Mouse (Mus musculus): ENCODE data around the gene Dnah7a. TPM values are rescaled to one million over a fixed set of nuclear protein-coding genes. Genes with fewer than 3 reads are reported as not detected.

The Dnah7a gene
- not detected in 2 replicates for polyA plus RNA-seq (2012; rRNA removed; ENCODE audit: low replicate concordance)

DNA sequence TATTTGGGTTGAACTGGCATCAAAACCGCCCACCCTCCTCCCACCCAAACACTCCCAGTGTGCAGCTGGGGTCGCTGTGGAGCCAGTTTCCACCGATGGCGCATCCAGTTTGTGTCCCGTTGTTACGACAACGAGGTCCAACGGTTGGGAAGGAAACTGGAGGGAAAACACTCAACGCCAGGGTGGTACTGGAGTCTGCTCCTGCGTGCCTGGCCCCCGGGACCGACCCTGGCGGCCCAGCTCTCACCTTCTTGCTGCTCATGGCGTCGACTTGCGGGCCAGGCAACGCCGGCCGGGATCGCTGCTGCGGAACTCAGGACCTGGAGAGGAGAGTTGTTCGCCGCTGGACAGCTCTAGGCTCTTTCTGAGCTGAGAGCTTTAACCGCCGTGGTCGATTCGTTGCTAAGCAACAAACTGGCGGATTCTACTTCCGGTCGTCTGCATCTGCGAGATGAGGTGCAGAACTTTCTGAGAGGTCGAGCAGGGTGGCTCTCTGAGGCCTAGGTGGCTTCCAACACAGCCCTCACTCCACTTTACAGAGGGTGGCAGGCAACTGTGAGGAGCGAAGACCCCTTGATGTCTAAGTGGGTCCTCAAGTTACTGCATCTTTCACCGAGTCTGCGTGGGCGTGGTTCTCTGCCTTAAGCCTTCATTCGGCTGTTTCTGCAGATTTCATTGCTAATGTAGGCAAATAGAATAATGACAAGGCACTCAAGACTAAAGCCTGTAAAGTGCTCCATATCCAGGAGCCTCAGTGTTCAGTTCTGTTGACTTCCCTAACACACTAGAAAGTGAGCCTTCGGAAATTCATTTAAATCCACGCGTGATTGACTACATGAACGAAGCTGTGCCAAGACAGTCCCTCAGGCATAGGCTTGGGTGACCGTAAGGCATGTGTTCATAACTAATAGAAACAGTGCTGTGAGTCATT is at the start of gene Dnah7a:
Gene Dnah7a, minus strand, starts transcription at position 354 of the 931 bp plus-strand sequence.

DNA sequence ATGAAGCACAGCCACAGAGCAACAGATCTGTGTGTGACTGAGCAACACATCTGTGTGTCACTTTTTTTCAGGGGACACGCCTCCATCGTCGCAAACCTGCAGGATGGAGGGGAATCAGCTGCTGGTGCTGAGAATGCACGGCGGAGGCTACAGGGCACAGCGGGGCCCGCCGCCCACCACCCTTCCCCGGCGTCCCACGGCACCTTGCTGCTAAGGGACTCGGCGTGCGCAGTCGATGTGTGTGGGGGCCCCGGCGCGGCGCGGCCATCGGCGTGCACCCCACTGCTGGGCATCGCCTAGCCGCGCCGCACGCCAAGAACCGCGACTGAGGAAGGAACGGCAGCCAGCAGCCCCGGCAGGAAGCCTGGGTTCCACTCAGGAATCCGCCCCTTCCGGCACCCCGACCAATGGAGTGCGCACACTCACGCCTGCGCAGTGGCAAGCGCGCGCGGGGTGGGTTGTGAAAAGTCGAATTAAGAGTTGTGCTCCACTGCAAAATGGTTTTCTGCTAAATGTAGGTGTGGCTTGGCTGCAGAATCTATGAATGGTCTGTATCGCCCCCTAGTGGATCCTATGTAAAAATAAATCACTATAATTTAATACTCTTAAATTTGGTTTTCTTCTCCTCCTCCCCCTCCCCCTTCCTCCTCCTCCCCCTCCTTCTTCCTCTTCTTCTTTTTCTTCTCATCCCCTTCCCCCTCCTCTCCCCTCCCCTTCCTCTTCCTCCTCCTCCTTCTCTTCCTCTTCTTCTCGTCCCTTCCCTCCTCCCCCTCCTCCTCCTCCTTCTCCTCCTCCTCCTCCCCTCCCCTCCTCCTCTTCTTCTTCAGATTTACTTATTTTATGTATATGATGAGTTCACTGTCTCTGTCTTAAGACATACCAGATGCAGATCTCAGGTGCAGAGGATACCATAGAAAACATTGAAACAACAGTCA is 354.0 kb downstream of the Dnah7a start, which contains the start of the genes Asdurf, Gm28551 and Asnsd1:
Gene Asdurf, minus strand, starts transcription at position 293 of the 935 bp plus-strand sequence.
Gene Gm28551, minus strand, starts transcription at position 341 of the 935 bp plus-strand sequence.
Gene Asnsd1, minus strand, starts transcription at position 426 of the 935 bp plus-strand sequence.

Other genes starting within 250 kb of the Dnah7a start
- 2.4 and 5.3 TPM in 2 replicates for gene Stk17b, start 78.4 kb upstream of the Dnah7a start, polyA plus RNA-seq (2012; rRNA removed; ENCODE audit: low replicate concordance)